Mouse (Mus musculus): ENCODE results near the gene Prpf38b. TPM values are rescaled to one million over a fixed set of nuclear protein-coding genes. Genes with fewer than 3 reads are reported as not detected.

The Prpf38b gene
- total and polyA plus RNA-seq, 2 experiments: 17.2 to 25.7 TPM

DNA sequence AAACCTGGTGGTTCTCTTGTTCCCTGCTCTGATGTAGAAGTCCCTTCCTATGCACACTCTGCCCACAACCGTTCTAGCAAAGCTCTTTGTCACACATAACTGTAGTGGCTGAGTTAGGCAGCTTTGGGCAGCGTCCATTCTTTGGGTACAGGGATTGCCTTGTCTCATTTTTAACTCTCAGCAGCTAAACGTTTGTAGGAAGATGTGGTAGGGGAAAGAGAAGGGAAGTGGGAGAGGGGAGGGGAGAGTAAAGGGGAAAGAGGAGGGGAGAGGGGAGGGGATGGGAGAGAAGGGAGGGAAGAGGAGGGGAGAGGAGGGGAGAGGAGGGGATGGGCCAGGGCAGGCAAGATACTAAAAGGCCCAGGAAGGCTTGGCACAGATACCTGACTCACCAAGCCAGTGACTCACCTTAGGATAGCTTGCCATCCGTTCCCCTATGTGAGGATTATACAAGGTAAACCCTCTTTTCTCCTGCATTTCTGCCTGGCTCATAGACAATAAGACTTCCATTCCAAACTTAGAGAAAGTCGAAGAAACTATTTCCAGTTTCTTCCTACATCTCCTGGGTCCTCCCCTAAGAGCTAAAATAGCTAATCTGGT, 31.6 kb downstream of the Prpf38b start:
- H3K27ac ChIP-seq (replicated peaks; ENCODE audit: insufficient read depth, low read depth, low read length): no peak overlapping the region
- H3K4me3 ChIP-seq (ENCODE audit: insufficient read depth, low read depth, low read length): no peak overlapping the region
- no peak overlapping the region for H3K9ac ChIP-seq (ENCODE audit: low read depth, low read length)
- H3K4me1 ChIP-seq (ENCODE audit: control insufficient read depth, insufficient read depth, low read length): no peaks in the 10 kb centered on the region
- TF ChIP-seq POLR2A (IDR thresholded peaks at IDR 0.05; ENCODE audit: extremely low read depth, insufficient read depth, low read length): no peak
- TF ChIP-seq CTCF (IDR thresholded peaks at IDR 0.05; ENCODE audit: low read depth, low read length): no peak
- H3K27me3 ChIP-seq (ENCODE audit: control insufficient read depth, insufficient read depth, low read length): no peaks in the 10 kb centered on the region
- WGBS: 67% methylated on average over 5 of the region's 5 CpGs
- no peaks in the 10 kb centered on the region for H3K79me2 ChIP-seq (ENCODE audit: control insufficient read depth, insufficient read depth, low read length)
- DNase-seq (ENCODE audit: extremely low read depth, low read depth, low spot score): no peak
- no peaks in the 10 kb centered on the region for H3K36me3 ChIP-seq (ENCODE audit: control insufficient read depth, insufficient read depth, low read length)

DNA sequence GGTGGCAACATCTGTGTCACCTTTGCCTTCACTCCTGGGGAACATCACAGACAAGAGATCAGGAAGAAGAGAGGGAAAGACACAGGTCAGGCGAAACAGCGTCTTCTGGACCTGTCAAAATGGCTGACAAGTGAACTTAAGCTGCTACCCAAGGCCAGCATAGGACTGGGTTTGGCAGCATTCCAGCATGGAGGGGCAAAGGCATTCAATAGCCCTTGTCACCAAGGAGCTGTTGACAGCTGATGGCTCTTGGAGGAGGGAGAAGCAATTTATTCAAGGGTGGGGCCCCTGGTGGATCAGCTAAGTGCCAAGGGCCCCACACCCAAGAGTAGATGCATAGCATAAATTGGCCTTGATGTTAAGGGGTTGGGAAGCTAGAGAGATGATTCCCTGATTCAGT, 32.4 kb downstream of the Prpf38b start:
- no peak for TF ChIP-seq POLR2A (IDR thresholded peaks at IDR 0.05; ENCODE audit: extremely low read depth, insufficient read depth, low read length)
- no peak for TF ChIP-seq CTCF (IDR thresholded peaks at IDR 0.05; ENCODE audit: low read depth, low read length)
- WGBS: 97% methylated on average over 2 of the region's 2 CpGs
- Histone ChIP-seq H3K27me3 (ENCODE audit: control insufficient read depth, insufficient read depth, low read length) (no peaks in the 10 kb centered on the region), H3K4me1 (ENCODE audit: control insufficient read depth, insufficient read depth, low read length) (no peaks in the 10 kb centered on the region), H3K9ac (ENCODE audit: low read depth, low read length) (no peak overlapping the region), H3K27ac (replicated peaks; ENCODE audit: insufficient read depth, low read depth, low read length) (no peak overlapping the region), H3K36me3 (ENCODE audit: control insufficient read depth, insufficient read depth, low read length) (no peaks in the 10 kb centered on the region), H3K4me3 (ENCODE audit: insufficient read depth, low read depth, low read length) (no peak overlapping the region), H3K79me2 (ENCODE audit: control insufficient read depth, insufficient read depth, low read length) (no peaks in the 10 kb centered on the region)
- DNase-seq (ENCODE audit: extremely low read depth, low read depth, low spot score): no peak

DNA sequence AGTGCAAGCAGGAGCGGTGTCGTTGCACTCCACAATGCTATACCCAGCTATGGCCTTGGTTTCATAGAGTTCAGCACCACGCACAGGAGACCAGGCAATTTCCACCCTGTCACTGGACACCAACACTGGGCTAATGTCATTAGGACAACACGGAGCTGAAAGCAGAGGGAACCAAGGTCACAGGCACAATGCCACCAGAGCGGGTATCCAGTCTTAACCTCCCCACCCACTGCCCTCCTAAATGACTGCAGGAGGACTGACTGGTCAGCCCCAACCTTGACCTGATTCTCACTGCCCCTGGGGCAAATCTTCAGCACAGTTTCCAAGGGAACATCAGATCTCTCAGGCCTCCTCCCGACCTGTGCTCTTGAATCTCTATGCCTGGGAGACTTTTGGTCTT, 40.9 kb downstream of the Prpf38b start:
- TF ChIP-seq POLR2A (IDR thresholded peaks at IDR 0.05; ENCODE audit: extremely low read depth, insufficient read depth, low read length) (no peak), CTCF (IDR thresholded peaks at IDR 0.05; ENCODE audit: low read depth, low read length) (no peak)
- Histone ChIP-seq H3K36me3 (ENCODE audit: control insufficient read depth, insufficient read depth, low read length) (no peaks in the 10 kb centered on the region), H3K27me3 (ENCODE audit: control insufficient read depth, insufficient read depth, low read length) (no peaks in the 10 kb centered on the region), H3K79me2 (ENCODE audit: control insufficient read depth, insufficient read depth, low read length) (no peaks in the 10 kb centered on the region), H3K9ac (ENCODE audit: low read depth, low read length) (no peak overlapping the region), H3K4me1 (ENCODE audit: control insufficient read depth, insufficient read depth, low read length) (no peaks in the 10 kb centered on the region), H3K4me3 (ENCODE audit: insufficient read depth, low read depth, low read length) (no peak overlapping the region), H3K27ac (replicated peaks; ENCODE audit: insufficient read depth, low read depth, low read length) (no peak overlapping the region)
- DNase-seq (ENCODE audit: extremely low read depth, low read depth, low spot score): no peak
- WGBS: 75% methylated on average over 6 of the region's 6 CpGs

GRCm38 (mm10) chr3:108867449-108867848, 44.1 kb downstream of the Prpf38b start:
- DNase-seq (ENCODE audit: extremely low read depth, low read depth, low spot score): no peak
- Histone ChIP-seq H3K4me1 (ENCODE audit: control insufficient read depth, insufficient read depth, low read length) (no peaks in the 10 kb centered on the region), H3K4me3 (ENCODE audit: insufficient read depth, low read depth, low read length) (no peak overlapping the region), H3K36me3 (ENCODE audit: control insufficient read depth, insufficient read depth, low read length) (no peaks in the 10 kb centered on the region), H3K27me3 (ENCODE audit: control insufficient read depth, insufficient read depth, low read length) (no peaks in the 10 kb centered on the region), H3K9ac (ENCODE audit: low read depth, low read length) (no peak overlapping the region), H3K27ac (replicated peaks; ENCODE audit: insufficient read depth, low read depth, low read length) (no peak overlapping the region), H3K79me2 (ENCODE audit: control insufficient read depth, insufficient read depth, low read length) (no peaks in the 10 kb centered on the region)
- TF ChIP-seq CTCF (IDR thresholded peaks at IDR 0.05; ENCODE audit: low read depth, low read length) (no peak), POLR2A (IDR thresholded peaks at IDR 0.05; ENCODE audit: extremely low read depth, insufficient read depth, low read length) (no peak)
- whole genome bisulfite sequencing: 92% methylated on average over 3 of the region's 3 CpGs

- H3K4me1 ChIP-seq (ENCODE audit: control insufficient read depth, insufficient read depth, low read length): no peaks in the 10 kb centered on the region
- WGBS: 95% methylated on average over 3 of the region's 3 CpGs
- DNase-seq (ENCODE audit: extremely low read depth, low read depth, low spot score): no peak
- no peak for TF ChIP-seq POLR2A (IDR thresholded peaks at IDR 0.05; ENCODE audit: extremely low read depth, insufficient read depth, low read length)
- TF ChIP-seq CTCF (IDR thresholded peaks at IDR 0.05; ENCODE audit: low read depth, low read length): no peak
- H3K27ac ChIP-seq (replicated peaks; ENCODE audit: insufficient read depth, low read depth, low read length): no peak overlapping the region
- H3K27me3 ChIP-seq (ENCODE audit: control insufficient read depth, insufficient read depth, low read length): no peaks in the 10 kb centered on the region
- no peak overlapping the region for H3K4me3 ChIP-seq (ENCODE audit: insufficient read depth, low read depth, low read length)
- H3K79me2 ChIP-seq (ENCODE audit: control insufficient read depth, insufficient read depth, low read length): no peaks in the 10 kb centered on the region
- H3K9ac ChIP-seq (ENCODE audit: low read depth, low read length): no peak overlapping the region
- no peaks in the 10 kb centered on the region for H3K36me3 ChIP-seq (ENCODE audit: control insufficient read depth, insufficient read depth, low read length)
Measured at GRCm38 (mm10) chr3:108865676-108866075, 45.9 kb downstream of the Prpf38b start.

GRCm38 (mm10) chr3:108865129-108865528, 46.4 kb downstream of the Prpf38b start:
- WGBS: 58% methylated on average over 3 of the region's 3 CpGs
- no peak overlapping the region for H3K27ac ChIP-seq (replicated peaks; ENCODE audit: insufficient read depth, low read depth, low read length)

More at GRCm38 (mm10) chr3:108865129-108865528, 46.4 kb downstream of the Prpf38b start:
- no peak overlapping the region for H3K4me3 ChIP-seq (ENCODE audit: insufficient read depth, low read depth, low read length)
- TF ChIP-seq CTCF (IDR thresholded peaks at IDR 0.05; ENCODE audit: low read depth, low read length) (no peak), POLR2A (IDR thresholded peaks at IDR 0.05; ENCODE audit: extremely low read depth, insufficient read depth, low read length) (no peak)
- H3K27me3 ChIP-seq (ENCODE audit: control insufficient read depth, insufficient read depth, low read length): no peaks in the 10 kb centered on the region
- no peak overlapping the region for H3K9ac ChIP-seq (ENCODE audit: low read depth, low read length)
- peak; percentile 23 for DNase-seq (ENCODE audit: extremely low read depth, low read depth, low spot score)
- no peaks in the 10 kb centered on the region for H3K4me1 ChIP-seq (ENCODE audit: control insufficient read depth, insufficient read depth, low read length)
- no peaks in the 10 kb centered on the region for H3K36me3 ChIP-seq (ENCODE audit: control insufficient read depth, insufficient read depth, low read length)
- no peaks in the 10 kb centered on the region for H3K79me2 ChIP-seq (ENCODE audit: control insufficient read depth, insufficient read depth, low read length)

All from liver, adult 2 months (tissue).